Comparison of ENCODE assay signal across 8 mouse cellular contexts in the genomic region with DNA sequence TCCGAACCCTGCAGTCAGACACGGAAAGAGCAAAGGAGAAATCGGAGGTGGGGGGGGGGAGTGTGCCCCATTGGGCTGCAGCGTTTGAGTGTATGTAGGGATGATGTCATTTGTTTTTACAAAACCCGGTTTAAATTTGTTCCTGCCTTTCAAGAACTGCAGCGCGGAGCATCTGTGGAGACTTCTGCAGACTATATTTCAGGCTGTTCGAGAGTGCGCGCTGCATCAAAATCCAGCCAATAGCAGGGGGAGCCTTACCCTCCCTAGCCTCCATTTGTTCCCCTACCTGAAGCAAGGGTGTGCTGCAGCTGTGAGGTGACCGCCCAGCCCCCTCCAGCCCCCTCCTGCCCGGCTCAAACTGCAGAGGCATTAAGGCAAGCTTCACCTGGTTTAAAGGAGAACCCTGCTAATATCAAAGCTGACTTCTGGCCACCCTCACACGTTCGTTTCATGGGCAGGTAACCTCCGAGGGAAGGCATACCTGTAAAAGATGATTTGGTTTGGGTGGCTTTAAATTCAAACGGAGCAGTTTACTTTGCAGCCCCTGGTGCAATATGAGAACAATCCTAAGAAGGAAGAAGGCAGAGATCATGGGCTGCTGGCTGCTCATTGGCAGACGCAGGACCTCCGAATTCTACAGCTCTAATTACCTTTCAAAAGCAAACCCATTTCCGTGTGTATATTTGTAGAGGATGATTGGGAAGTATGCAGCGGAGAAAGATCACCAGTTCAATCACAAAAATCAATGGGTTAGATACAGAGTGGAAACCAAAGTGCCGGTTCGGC.
DNase-seq lines count a peak whose midpoint lies in the region; ATAC-seq lines count a peak whose summit lies in the region.

No protein-coding gene starts in this region.

- no peak for DNase-seq in lung, postnatal 25 days (ENCODE audit: low spot score)
- peak; percentile 61 for DNase-seq in forebrain, embryonic 11.5 days (ENCODE audit: low spot score)
- no peak for DNase-seq in urinary bladder, postnatal 14 days (ENCODE audit: low spot score)
- no peak for DNase-seq in gastrocnemius, postnatal 10 days

- H3K27ac ChIP-seq in lung, embryonic 16.5 days (ENCODE audit: low read length) = no peak overlapping the region
- H3K27ac ChIP-seq in forebrain, embryonic 11.5 days (ENCODE audit: low read depth, low read length) = no peak overlapping the region
- no peak overlapping the region for H3K27ac ChIP-seq in kidney, embryonic 16.5 days (ENCODE audit: low read length)

- peak overlapping the region; percentile 42 for H3K4me3 ChIP-seq in lung, embryonic 16.5 days (ENCODE audit: low read length)
- peak overlapping the region; percentile 29 for H3K4me3 ChIP-seq in forebrain, embryonic 11.5 days (ENCODE audit: low read depth, low read length)
- peak overlapping the region; percentile 44 for H3K4me3 ChIP-seq in kidney, embryonic 16.5 days (ENCODE audit: low read length)

- H3K4me1 ChIP-seq in lung, embryonic 16.5 days (replicated peaks; ENCODE audit: control insufficient read depth, insufficient read depth, low read length) = 0 out of 2 replicates have a peak, but pooled peaks cover 7% of the 10 kb centered on the region
- peaks cover 3% of the 10 kb centered on the region for H3K4me1 ChIP-seq in forebrain, embryonic 11.5 days (replicated peaks; ENCODE audit: control insufficient read depth, insufficient read depth, low read length)
- H3K4me1 ChIP-seq in kidney, embryonic 16.5 days (ENCODE audit: insufficient read depth, low read length) = peaks cover 7% of the 10 kb centered on the region

- peak overlapping the region; percentile 49; the same call in 1 of the 2 replicates for H3K9ac ChIP-seq in lung, embryonic 16.5 days (ENCODE audit: low read length)
- peak overlapping the region; percentile 45 for H3K9ac ChIP-seq in forebrain, embryonic 11.5 days (ENCODE audit: low read length)
- H3K9ac ChIP-seq in kidney, embryonic 16.5 days (replicated peaks; ENCODE audit: low read length) = peak overlapping the region; percentile 38; the same call in 1 of the 2 replicates

- H3K36me3 ChIP-seq in lung, embryonic 16.5 days (ENCODE audit: control insufficient read depth, insufficient read depth, low read length) = no peaks in the 10 kb centered on the region
- H3K36me3 ChIP-seq in forebrain, embryonic 11.5 days (ENCODE audit: control insufficient read depth, insufficient read depth, low read length) = no peaks in the 10 kb centered on the region
- H3K36me3 ChIP-seq in kidney, embryonic 16.5 days (ENCODE audit: insufficient read depth, low read length) = no peaks in the 10 kb centered on the region

- H3K4me2 ChIP-seq in lung, embryonic 16.5 days (ENCODE audit: low read depth, low read length) = peak overlapping the region; percentile 69
- H3K4me2 ChIP-seq in forebrain, embryonic 11.5 days (ENCODE audit: low read depth, low read length, severe bottlenecking) = peak overlapping the region; percentile 72
- peak overlapping the region; percentile 71 for H3K4me2 ChIP-seq in kidney, embryonic 16.5 days (replicated peaks; ENCODE audit: low read depth, low read length)

- ATAC-seq in lung, embryonic 16.5 days (ENCODE audit: low read depth) = peak; percentile 78
- peak; percentile 76 for ATAC-seq in forebrain, embryonic 11.5 days (replicated peaks; ENCODE audit: low FRiP score)
- ATAC-seq in kidney, embryonic 16.5 days (ENCODE audit: low FRiP score, low TSS enrichment) = peak; percentile 94
- 0 out of 2 replicates have a peak, but pooled peaks have one; percentile 17 for ATAC-seq in megakaryocyte progenitor cell, adult 5-6 weeks (replicated peaks; ENCODE audit: poor library complexity)
- no peak for ATAC-seq in erythroblast, adult 5-6 weeks (replicated peaks; ENCODE audit: low FRiP score, poor library complexity, severe bottlenecking)

- no peaks in the 10 kb centered on the region for H3K9me3 ChIP-seq in lung, embryonic 16.5 days (ENCODE audit: control insufficient read depth, low read length)
- no peaks in the 10 kb centered on the region for H3K9me3 ChIP-seq in forebrain, embryonic 11.5 days (ENCODE audit: control insufficient read depth, low read length)
- no peaks in the 10 kb centered on the region for H3K9me3 ChIP-seq in kidney, embryonic 16.5 days (ENCODE audit: low read length)

- 5% methylated on average over 22 of the region's 22 CpGs for WGBS in lung, embryonic 16.5 days
- WGBS in forebrain, embryonic 11.5 days = 9% methylated on average over 22 of the region's 22 CpGs
- WGBS in kidney, embryonic 16.5 days = 8% methylated on average over 22 of the region's 22 CpGs

- no peaks in the 10 kb centered on the region for H3K27me3 ChIP-seq in lung, embryonic 16.5 days (ENCODE audit: control insufficient read depth, insufficient read depth, low read depth, low read length)
- H3K27me3 ChIP-seq in forebrain, embryonic 11.5 days (ENCODE audit: control insufficient read depth, insufficient read depth, low read length) = no peaks in the 10 kb centered on the region
- peaks cover 3% of the 10 kb centered on the region; the same call in 1 of the 2 replicates for H3K27me3 ChIP-seq in kidney, embryonic 16.5 days (ENCODE audit: insufficient read depth, low read length)
